Mouse (Mus musculus) neural tube, embryonic 11.5 days (tissue): ENCODE data around the gene Zbtb16. TPM values are rescaled to one million over a fixed set of nuclear protein-coding genes. Genes with fewer than 3 reads are reported as not detected.

ENCODE experiments used
- ATAC-seq: fragments of 200-750 bp; cut with Nextera tagmentation; 2 replicates; pipeline ENCODE4 v1.8.0; 2017; ENCODE audit warnings: moderate number of reproducible peaks, mild to moderate bottlenecking, moderate TSS enrichment, moderate library complexity; ENCODE audit not compliant: insufficient read depth, low FRiP score, low TSS enrichment
- DNase-seq: peaks from one replicate; pipeline ENCODE4 v3.0.0-alpha.2; 2015; ENCODE audit warnings: low spot score
- H3K27ac ChIP-seq: fragments of 300-500 bp; sonication (generic); 2 replicates; pipeline ENCODE4 v1.5.1; 2014; ENCODE audit warnings: low read depth, mild to moderate bottlenecking, low read length
- H3K27me3 ChIP-seq: fragments of 300-500 bp; sonication (generic); 2 replicates; pipeline ENCODE4 v1.6.1; 2014; ENCODE audit warnings: mild to moderate bottlenecking, low read length, mixed read lengths; ENCODE audit not compliant: control insufficient read depth, insufficient read depth
- H3K36me3 ChIP-seq: fragments of 300-500 bp; sonication (generic); 2 replicates; pipeline ENCODE4 v1.6.1; 2014; ENCODE audit warnings: mild to moderate bottlenecking, low read length, moderate library complexity, mixed read lengths; ENCODE audit not compliant: control insufficient read depth, insufficient read depth
- H3K4me1 ChIP-seq: fragments of 300-500 bp; sonication (generic); 2 replicates; pipeline ENCODE4 v1.6.1; 2014; ENCODE audit warnings: low read length, mixed read lengths; ENCODE audit not compliant: control insufficient read depth, insufficient read depth
- H3K4me2 ChIP-seq: fragments of 300-500 bp; sonication (generic); 2 replicates; pipeline ENCODE4 v1.6.1; 2014; ENCODE audit warnings: low read depth, mild to moderate bottlenecking, moderate library complexity
- H3K4me3 ChIP-seq: fragments of 300-500 bp; sonication (generic); 2 replicates; pipeline ENCODE4 v1.5.1; 2014; ENCODE audit warnings: low read depth, low read length
- H3K9ac ChIP-seq: fragments of 300-500 bp; sonication (generic); 2 replicates; pipeline ENCODE4 v1.6.1; 2014; ENCODE audit warnings: mild to moderate bottlenecking, low read length
- H3K9me3 ChIP-seq: fragments of 300-500 bp; sonication (generic); 2 replicates; pipeline ENCODE4 v1.6.1; 2016; ENCODE audit warnings: low read length; ENCODE audit not compliant: control insufficient read depth
- WGBS: fragments of 180-500 bp; shearing (Covaris S2); extraction: QIAGEN DNeasy Blood & Tissue Kit; methylation state at CpG from one replicate; pipeline ENCODE4 v1.1.7; 2014; 5-methylcytosine and 5-hydroxymethylcytosine counted together
- polyA plus RNA-seq: library from polyadenylated mRNA; unstranded; fragments of >200 nt; fragmentation: Nextera tagmentation; extraction: Ambion mirVana; gene quantifications from 2 replicates; pipeline ENCODE4 v1.2.1, GENCODE M21; 2014

Zbtb16 gene
- polyA plus RNA-seq, 1 experiment from 2014 or later = 8.0 TPM

- no peak overlapping the region for H3K27ac ChIP-seq
- peaks cover 36% of the 10 kb centered on the region for H3K4me1 ChIP-seq
- no peaks in the 10 kb centered on the region for H3K9me3 ChIP-seq
Measured at GRCm38 (mm10) chr9:48697470-48697815, 138.6 kb downstream of the Zbtb16 start.

GRCm38 (mm10) chr9:48696731-48697469 lies 139.1 kb downstream of the Zbtb16 start:
- H3K4me3 ChIP-seq = no peak overlapping the region
- DNase-seq (no peak), ATAC-seq (no peak)
- peaks cover 36% of the 10 kb centered on the region for H3K4me1 ChIP-seq
- 0 out of 2 replicates have a peak overlapping the region, but pooled peaks have one; percentile 42 for H3K27ac ChIP-seq
- H3K9ac ChIP-seq = no peak overlapping the region
- no peaks in the 10 kb centered on the region for H3K27me3 ChIP-seq
- no peaks in the 10 kb centered on the region for H3K9me3 ChIP-seq
- H3K36me3 ChIP-seq = no peaks in the 10 kb centered on the region
- WGBS = 21% methylated on average over 12 of the region's 12 CpGs
- 0 out of 2 replicates have a peak overlapping the region, but pooled peaks have one; percentile 5 for H3K4me2 ChIP-seq

More at GRCm38 (mm10) chr9:48697470-48697815, 138.6 kb downstream of the Zbtb16 start:
- H3K4me3 ChIP-seq = no peak overlapping the region
- H3K9ac ChIP-seq = no peak overlapping the region
- DNase-seq (no peak), ATAC-seq (no peak; the same call in 1 of the 2 replicates)
- no peaks in the 10 kb centered on the region for H3K36me3 ChIP-seq
- WGBS = 37% methylated on average over 2 of the region's 2 CpGs
- H3K27me3 ChIP-seq = no peaks in the 10 kb centered on the region
- H3K4me2 ChIP-seq = no peak overlapping the region

- H3K27me3 ChIP-seq = no peaks in the 10 kb centered on the region
- H3K4me2 ChIP-seq = 0 out of 2 replicates have a peak overlapping the region, but pooled peaks have one; percentile 5
- no peaks in the 10 kb centered on the region for H3K9me3 ChIP-seq
- ATAC-seq (no peak), DNase-seq (no peak)
- 15% methylated on average over 4 of the region's 4 CpGs for WGBS
- H3K4me1 ChIP-seq = peaks cover 36% of the 10 kb centered on the region
- H3K27ac ChIP-seq = peak overlapping the region; percentile 42; the same call in 1 of the 2 replicates
- H3K9ac ChIP-seq = no peak overlapping the region
- no peak overlapping the region for H3K4me3 ChIP-seq
- H3K36me3 ChIP-seq = no peaks in the 10 kb centered on the region
Measured at GRCm38 (mm10) chr9:48696330-48696729, 139.7 kb downstream of the Zbtb16 start.

GRCm38 (mm10) chr9:48695796-48696195 lies 140.2 kb downstream of the Zbtb16 start:
- Histone ChIP-seq H3K27me3 (no peaks in the 10 kb centered on the region), H3K36me3 (no peaks in the 10 kb centered on the region), H3K4me1 (peaks cover 36% of the 10 kb centered on the region), H3K9me3 (no peaks in the 10 kb centered on the region), H3K27ac (no peak overlapping the region), H3K4me3 (no peak overlapping the region), H3K4me2 (no peak overlapping the region), H3K9ac (no peak overlapping the region)
- 74% methylated on average over 4 of the region's 4 CpGs for WGBS
- ATAC-seq (no peak), DNase-seq (no peak)

GRCm38 (mm10) chr9:48694616-48695061 lies 141.4 kb downstream of the Zbtb16 start:
- Histone ChIP-seq H3K4me1 (peaks cover 36% of the 10 kb centered on the region), H3K9me3 (no peaks in the 10 kb centered on the region), H3K36me3 (no peaks in the 10 kb centered on the region), H3K27ac (no peak overlapping the region), H3K4me2 (no peak overlapping the region), H3K9ac (0 out of 2 replicates have a peak overlapping the region, but pooled peaks have one; percentile 26), H3K27me3 (no peaks in the 10 kb centered on the region), H3K4me3 (no peak overlapping the region)
- peak; percentile 47 for DNase-seq
- 4% methylated on average over 10 of the region's 10 CpGs for WGBS
- ATAC-seq = peak; percentile 58; the same call in 1 of the 2 replicates

- Histone ChIP-seq H3K27ac (0 out of 2 replicates have a peak overlapping the region, but pooled peaks have one; percentile 29), H3K9me3 (no peaks in the 10 kb centered on the region), H3K27me3 (no peaks in the 10 kb centered on the region), H3K4me3 (no peak overlapping the region), H3K36me3 (no peaks in the 10 kb centered on the region), H3K4me2 (no peak overlapping the region), H3K9ac (0 out of 2 replicates have a peak overlapping the region, but pooled peaks have one; percentile 15), H3K4me1 (peaks cover 36% of the 10 kb centered on the region)
- ATAC-seq (no peak), DNase-seq (no peak)
- 53% methylated on average over 7 of the region's 7 CpGs for WGBS
Measured at GRCm38 (mm10) chr9:48693696-48694095, 142.3 kb downstream of the Zbtb16 start.

- Histone ChIP-seq H3K4me3 (no peak overlapping the region), H3K4me2 (no peak overlapping the region), H3K27ac (no peak overlapping the region), H3K27me3 (no peaks in the 10 kb centered on the region), H3K36me3 (no peaks in the 10 kb centered on the region), H3K9me3 (no peaks in the 10 kb centered on the region), H3K4me1 (peaks cover 17% of the 10 kb centered on the region), H3K9ac (no peak overlapping the region)
- WGBS = 84% methylated on average over 1 of the region's 1 CpGs
- no peak for ATAC-seq
- DNase-seq = no peak
Measured at GRCm38 (mm10) chr9:48689718-48689980, 146.4 kb downstream of the Zbtb16 start.

GRCm38 (mm10) chr9:48688859-48689717 lies 146.9 kb downstream of the Zbtb16 start:
- DNase-seq (no peak), ATAC-seq (no peak)
- Histone ChIP-seq H3K27ac (no peak overlapping the region), H3K9me3 (no peaks in the 10 kb centered on the region), H3K36me3 (no peaks in the 10 kb centered on the region), H3K4me3 (no peak overlapping the region), H3K9ac (no peak overlapping the region), H3K4me1 (peaks cover 11% of the 10 kb centered on the region), H3K4me2 (no peak overlapping the region), H3K27me3 (no peaks in the 10 kb centered on the region)
- 76% methylated on average over 6 of the region's 6 CpGs for WGBS
